Mouse (Mus musculus): ENCODE measurements around the gene Pi16.

DNA sequence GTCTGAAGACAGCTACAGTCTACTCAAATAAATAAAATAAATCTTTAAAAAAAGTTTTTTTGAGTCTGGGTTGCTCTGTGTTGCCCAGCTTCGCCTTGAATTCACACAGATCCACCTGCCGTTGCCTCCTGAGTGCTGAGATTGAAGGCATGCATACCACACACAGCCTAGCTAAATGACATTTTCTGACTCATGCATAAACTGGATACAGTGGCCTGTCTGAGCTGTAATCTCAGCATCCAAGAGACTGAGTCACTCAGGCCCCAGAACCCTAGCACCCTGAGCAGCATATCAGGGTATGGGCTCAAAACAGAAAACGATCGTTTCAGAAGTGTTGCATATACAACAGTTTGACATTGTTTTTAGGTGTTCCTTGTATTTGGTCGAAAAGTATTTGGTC, 35.9 kb upstream of the Pi16 start:
- TF ChIP-seq POLR2A (IDR thresholded peaks at IDR 0.05; ENCODE audit: extremely low read depth, insufficient read depth, low read length) (no peak), CTCF (IDR thresholded peaks at IDR 0.05; ENCODE audit: low read depth, low read length) (no peak)

Measured in liver, adult 2 months (tissue).